Mouse (Mus musculus): ENCODE results near the gene Map4k1. TPM values are rescaled to one million over a fixed set of nuclear protein-coding genes. Genes with fewer than 3 reads are reported as not detected.

Gene Map4k1
- polyA plus RNA-seq, 1 experiment from 2014 or later = 18.9 TPM

DNA sequence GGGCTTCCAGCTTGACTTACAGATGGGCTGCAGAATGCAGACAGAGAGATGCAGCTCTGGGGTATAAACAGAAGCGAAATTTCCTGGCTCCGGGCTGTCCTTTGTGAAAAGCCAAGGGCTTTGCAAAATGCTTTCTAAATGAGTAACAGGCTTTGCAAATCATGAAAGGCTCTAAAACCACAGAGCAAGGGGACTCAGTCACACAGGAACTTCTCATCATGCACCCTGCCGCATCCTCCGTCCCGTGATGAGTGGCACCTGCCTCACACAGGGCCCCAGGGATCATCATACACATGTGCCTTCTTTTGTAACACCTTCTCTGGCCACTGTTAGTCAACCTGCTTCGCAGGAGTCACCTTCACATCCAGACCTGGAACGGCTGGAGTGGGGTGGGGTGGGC is 43.7 kb downstream of the Map4k1 start:
- H3K9me3 ChIP-seq (replicated peaks) = no peaks in the 10 kb centered on the region
- no peaks in the 10 kb centered on the region for H3K36me3 ChIP-seq
- H3K4me3 ChIP-seq = no peak overlapping the region
- 85% methylated on average over 7 of the region's 7 CpGs for WGBS
- H3K27me3 ChIP-seq (ENCODE audit: low read depth, poor library complexity, severe bottlenecking) = peaks cover 17% of the 10 kb centered on the region
- H3K4me1 ChIP-seq = no peaks in the 10 kb centered on the region
- no peak for DNase-seq (ENCODE audit: low spot score)
- H3K27ac ChIP-seq = no peak overlapping the region

DNA sequence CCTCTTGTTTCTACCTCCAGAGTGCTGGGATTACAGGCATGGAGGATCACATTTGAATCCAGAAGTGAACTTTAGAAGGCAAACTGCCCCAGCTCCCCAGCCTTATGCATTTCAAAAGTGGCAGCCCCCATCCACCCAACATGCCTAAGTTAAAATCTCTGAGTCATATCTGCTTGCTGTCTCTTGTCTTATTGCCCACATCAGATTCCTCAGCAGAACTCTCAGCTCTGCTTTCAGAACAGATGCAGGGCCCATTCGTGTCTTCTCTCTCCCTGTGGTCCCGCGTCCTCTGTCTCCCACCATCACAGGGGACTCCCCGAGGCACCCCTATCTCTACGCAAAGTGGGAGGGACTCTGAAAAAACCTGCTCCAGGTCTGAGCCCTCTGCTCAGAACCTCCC is 44.3 kb downstream of the Map4k1 start:
- Histone ChIP-seq H3K4me1 (no peaks in the 10 kb centered on the region), H3K9me3 (replicated peaks) (no peaks in the 10 kb centered on the region), H3K36me3 (no peaks in the 10 kb centered on the region), H3K27me3 (ENCODE audit: low read depth, poor library complexity, severe bottlenecking) (peaks cover 11% of the 10 kb centered on the region), H3K27ac (no peak overlapping the region), H3K4me3 (no peak overlapping the region)
- no peak for DNase-seq (ENCODE audit: low spot score)
- WGBS = 93% methylated on average over 5 of the region's 5 CpGs

GRCm38 (mm10) chr7:29026811-29027210 is 45.0 kb downstream of the Map4k1 start:
- whole genome bisulfite sequencing = 82% methylated on average over 4 of the region's 4 CpGs

DNA sequence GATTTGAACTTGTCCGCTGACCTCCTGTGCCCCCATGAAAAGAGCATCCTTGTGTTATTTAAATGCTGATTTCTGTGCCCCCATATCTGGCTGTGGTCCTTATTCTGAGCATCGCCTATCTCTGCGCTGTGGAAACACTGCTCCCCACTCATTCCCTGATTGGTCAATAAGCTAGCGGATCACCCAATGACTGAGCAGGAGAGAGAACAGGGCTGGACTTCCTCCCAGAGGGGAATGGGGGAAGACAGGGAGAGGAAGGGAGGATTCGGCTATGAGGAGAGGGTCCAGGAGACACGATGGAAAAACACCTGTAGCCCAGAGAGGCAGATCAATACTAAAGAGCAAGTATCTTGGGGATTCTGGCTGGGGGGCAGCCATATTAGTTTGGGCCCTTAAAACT is 46.9 kb downstream of the Map4k1 start:
- WGBS = 89% methylated on average over 6 of the region's 6 CpGs
- Histone ChIP-seq H3K27ac (no peak overlapping the region), H3K4me1 (no peaks in the 10 kb centered on the region)

More at GRCm38 (mm10) chr7:29026811-29027210, 45.0 kb downstream of the Map4k1 start:
- H3K27ac ChIP-seq = no peak overlapping the region
- H3K27me3 ChIP-seq (ENCODE audit: low read depth, poor library complexity, severe bottlenecking) = 0 out of 2 replicates have a peak, but pooled peaks cover 7% of the 10 kb centered on the region
- no peaks in the 10 kb centered on the region for H3K4me1 ChIP-seq
- no peak for DNase-seq (ENCODE audit: low spot score)
- no peaks in the 10 kb centered on the region for H3K9me3 ChIP-seq (replicated peaks)
- no peak overlapping the region for H3K4me3 ChIP-seq
- no peaks in the 10 kb centered on the region for H3K36me3 ChIP-seq

GRCm38 (mm10) chr7:29029690-29030656 is 48.1 kb downstream of the Map4k1 start:
- no peaks in the 10 kb centered on the region for H3K36me3 ChIP-seq
- DNase-seq (ENCODE audit: low spot score) = no peak
- no peak overlapping the region for H3K27ac ChIP-seq
- H3K4me1 ChIP-seq = no peaks in the 10 kb centered on the region
- no peak overlapping the region for H3K4me3 ChIP-seq
- WGBS = 88% methylated on average over 14 of the region's 14 CpGs
- no peaks in the 10 kb centered on the region for H3K9me3 ChIP-seq (replicated peaks)
- H3K27me3 ChIP-seq (ENCODE audit: low read depth, poor library complexity, severe bottlenecking) = no peaks in the 10 kb centered on the region

More for the DNA sequence above, 46.9 kb downstream of the Map4k1 start:
- no peak for DNase-seq (ENCODE audit: low spot score)
- Histone ChIP-seq H3K36me3 (no peaks in the 10 kb centered on the region), H3K9me3 (replicated peaks) (no peaks in the 10 kb centered on the region), H3K27me3 (ENCODE audit: low read depth, poor library complexity, severe bottlenecking) (no peaks in the 10 kb centered on the region), H3K4me3 (no peak overlapping the region)

DNA sequence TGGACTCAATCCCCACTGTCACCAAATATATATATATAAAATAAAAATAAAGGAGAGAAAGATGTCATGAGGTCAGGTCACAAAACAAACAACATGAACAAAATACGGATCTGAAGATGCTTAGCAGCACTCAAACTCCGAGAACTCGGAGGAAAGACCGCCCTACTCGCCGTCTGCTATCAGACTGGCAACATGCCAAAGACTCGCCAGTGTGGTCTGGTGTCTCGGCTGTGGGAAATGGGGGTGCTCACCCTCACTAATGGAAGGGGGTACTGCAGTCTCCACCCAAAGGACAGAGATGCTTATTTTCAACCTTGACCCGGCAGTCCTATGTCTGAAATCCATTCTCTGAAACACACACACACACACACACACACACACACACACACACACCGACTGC is 49.8 kb downstream of the Map4k1 start:
- H3K27ac ChIP-seq = no peak overlapping the region
- H3K4me3 ChIP-seq = no peak overlapping the region
- no peaks in the 10 kb centered on the region for H3K36me3 ChIP-seq
- H3K4me1 ChIP-seq = no peaks in the 10 kb centered on the region
- no peaks in the 10 kb centered on the region for H3K27me3 ChIP-seq (ENCODE audit: low read depth, poor library complexity, severe bottlenecking)
- no peak for DNase-seq (ENCODE audit: low spot score)
- H3K9me3 ChIP-seq (replicated peaks) = no peaks in the 10 kb centered on the region; the same call in 1 of the 2 replicates
- 93% methylated on average over 10 of the region's 10 CpGs for WGBS

- Histone ChIP-seq H3K27ac (no peak overlapping the region), H3K9me3 (replicated peaks) (no peaks in the 10 kb centered on the region; the same call in 1 of the 2 replicates), H3K27me3 (ENCODE audit: low read depth, poor library complexity, severe bottlenecking) (no peaks in the 10 kb centered on the region), H3K4me1 (no peaks in the 10 kb centered on the region), H3K4me3 (no peak overlapping the region), H3K36me3 (no peaks in the 10 kb centered on the region)
- 87% methylated on average over 5 of the region's 5 CpGs for WGBS
- no peak for DNase-seq (ENCODE audit: low spot score)
Observed at GRCm38 (mm10) chr7:29032685-29033084, 50.8 kb downstream of the Map4k1 start.

DNA sequence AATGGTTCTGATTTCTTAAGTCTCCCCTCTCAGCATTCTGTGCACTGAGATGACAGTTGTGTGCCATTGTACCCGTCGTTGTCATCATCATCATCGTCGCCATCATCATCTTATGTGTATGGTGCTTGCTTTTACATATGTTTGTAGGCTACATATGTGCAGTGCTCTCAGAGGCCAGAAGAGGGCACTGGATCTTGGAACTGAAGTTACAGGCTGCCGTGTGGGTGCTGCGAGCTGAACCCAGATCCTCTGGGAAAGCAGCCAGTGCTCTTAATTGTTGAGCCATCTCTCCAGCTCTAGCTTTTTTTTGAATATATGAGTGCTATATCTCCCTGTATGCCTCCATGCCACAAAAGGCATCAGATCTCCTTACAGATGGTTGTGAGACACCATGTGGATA is 55.4 kb downstream of the Map4k1 start:
- 83% methylated on average over 6 of the region's 6 CpGs for WGBS
- Histone ChIP-seq H3K4me3 (no peak overlapping the region), H3K9me3 (replicated peaks) (no peaks in the 10 kb centered on the region; the same call in 1 of the 2 replicates), H3K36me3 (0 out of 2 replicates have a peak, but pooled peaks cover 3% of the 10 kb centered on the region), H3K27me3 (ENCODE audit: low read depth, poor library complexity, severe bottlenecking) (no peaks in the 10 kb centered on the region), H3K27ac (no peak overlapping the region), H3K4me1 (peaks cover 10% of the 10 kb centered on the region)
- no peak for DNase-seq (ENCODE audit: low spot score)

DNA sequence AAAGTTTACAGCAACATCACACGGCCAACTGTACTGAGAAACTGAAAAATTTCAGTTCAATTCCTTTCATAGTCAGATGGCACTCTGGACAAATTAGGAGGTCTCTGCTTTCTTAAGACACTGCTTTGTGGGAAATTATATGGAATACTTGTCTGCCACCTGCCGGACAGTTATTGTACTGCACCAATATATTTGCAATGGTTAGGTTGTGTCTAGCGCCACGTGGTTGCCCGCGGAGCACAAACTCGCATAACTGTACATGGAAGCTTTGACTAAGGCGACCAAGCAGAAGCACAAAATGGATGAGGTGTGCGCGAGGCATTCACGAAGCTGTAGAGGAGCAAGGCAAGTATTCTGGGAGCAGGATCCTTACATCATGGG is 57.7 kb downstream of the Map4k1 start:
- Histone ChIP-seq H3K4me1 (peaks cover 23% of the 10 kb centered on the region), H3K4me3 (peak overlapping the region; percentile 59), H3K27ac (peak overlapping the region; percentile 89), H3K9me3 (replicated peaks) (no peaks in the 10 kb centered on the region; the same call in 1 of the 2 replicates), H3K27me3 (ENCODE audit: low read depth, poor library complexity, severe bottlenecking) (no peaks in the 10 kb centered on the region), H3K36me3 (0 out of 2 replicates have a peak, but pooled peaks cover 10% of the 10 kb centered on the region)
- DNase-seq (ENCODE audit: low spot score) = peak; percentile 92
- WGBS = 1% methylated on average over 11 of the region's 11 CpGs

DNA sequence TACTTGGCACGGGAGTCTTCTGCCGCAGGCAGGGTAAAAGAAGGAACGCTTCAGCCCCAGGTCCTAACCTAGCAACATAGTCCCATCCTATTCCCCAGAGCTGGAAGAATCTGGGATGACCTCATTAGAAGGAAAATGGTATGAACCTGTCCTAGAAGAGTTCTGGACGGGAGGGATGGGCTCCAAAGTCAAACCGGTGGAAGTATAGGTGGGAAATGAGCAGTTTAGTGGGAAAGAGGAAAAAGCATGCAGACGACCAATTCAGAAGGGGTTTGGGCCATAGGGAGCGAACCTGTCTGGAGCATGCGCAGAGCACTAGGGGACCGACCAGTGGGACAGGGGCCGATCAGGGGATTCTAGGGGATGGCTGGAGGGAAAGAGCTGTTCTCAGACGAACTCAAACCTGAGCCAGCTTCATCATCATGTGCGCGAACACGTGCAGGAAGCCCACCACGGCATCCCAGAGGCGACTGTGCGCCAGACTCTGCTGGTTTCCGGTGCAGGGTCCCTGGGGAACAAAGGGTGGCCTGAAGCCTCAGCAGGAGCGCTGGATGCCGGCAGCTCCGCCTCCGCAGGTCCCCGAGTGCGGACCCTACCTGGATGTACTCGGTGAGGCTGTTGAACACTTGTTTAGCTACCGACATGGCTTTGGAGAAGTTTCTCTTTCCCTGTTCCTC is 58.3 kb downstream of the Map4k1 start:
- Histone ChIP-seq H3K27me3 (ENCODE audit: low read depth, poor library complexity, severe bottlenecking) (no peaks in the 10 kb centered on the region), H3K27ac (peak overlapping the region; percentile 89), H3K4me1 (peaks cover 29% of the 10 kb centered on the region), H3K9me3 (replicated peaks) (no peaks in the 10 kb centered on the region; the same call in 1 of the 2 replicates), H3K36me3 (0 out of 2 replicates have a peak, but pooled peaks cover 10% of the 10 kb centered on the region), H3K4me3 (peak overlapping the region; percentile 59)
- peak; percentile 82 for DNase-seq (ENCODE audit: low spot score)
- WGBS = 1% methylated on average over 26 of the region's 26 CpGs

- 0 out of 2 replicates have a peak, but pooled peaks cover 7% of the 10 kb centered on the region for H3K27me3 ChIP-seq (ENCODE audit: low read depth, poor library complexity, severe bottlenecking)
Observed at GRCm38 (mm10) chr7:29041194-29041593, 59.3 kb downstream of the Map4k1 start.

DNA sequence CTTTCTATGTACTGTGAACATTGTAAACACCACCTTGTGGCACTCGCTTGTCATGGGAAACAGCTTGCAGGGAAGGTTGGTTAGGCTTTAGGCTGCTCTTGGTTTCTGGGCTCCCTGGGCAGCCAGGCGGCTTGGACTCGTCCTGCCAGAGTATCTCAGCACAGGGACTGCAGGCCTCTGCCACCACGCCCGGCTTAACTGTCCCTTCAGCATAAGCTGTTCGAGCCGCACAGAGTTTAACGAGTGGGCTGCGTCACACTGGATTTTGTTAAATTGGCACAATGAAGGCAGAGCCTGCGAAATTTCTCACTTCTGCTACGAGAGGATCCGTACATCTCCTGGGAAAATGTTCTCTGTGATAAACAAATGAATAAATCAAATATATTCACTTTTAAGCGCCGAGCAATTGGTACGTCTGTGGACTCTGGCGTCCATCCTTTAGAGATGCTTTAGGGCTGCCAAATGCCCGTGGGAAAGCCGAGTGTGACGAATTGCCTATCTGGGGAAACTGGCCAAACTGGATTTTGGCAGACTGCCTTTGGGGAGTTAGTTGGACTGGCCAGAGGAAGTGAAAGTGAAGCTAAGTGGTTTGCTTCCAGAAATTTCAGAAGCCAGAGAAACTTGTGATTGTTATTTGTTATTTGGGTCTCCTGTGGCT is 61.3 kb downstream of the Map4k1 start:
- 80% methylated on average over 19 of the region's 19 CpGs for WGBS
- Histone ChIP-seq H3K4me3 (no peak overlapping the region), H3K4me1 (peaks cover 42% of the 10 kb centered on the region), H3K9me3 (replicated peaks) (no peaks in the 10 kb centered on the region), H3K27ac (0 out of 2 replicates have a peak overlapping the region, but pooled peaks have one; percentile 14), H3K36me3 (0 out of 2 replicates have a peak, but pooled peaks cover 12% of the 10 kb centered on the region), H3K27me3 (ENCODE audit: low read depth, poor library complexity, severe bottlenecking) (0 out of 2 replicates have a peak, but pooled peaks cover 7% of the 10 kb centered on the region)
- DNase-seq (ENCODE audit: low spot score) = no peak

More at GRCm38 (mm10) chr7:29041194-29041593, 59.3 kb downstream of the Map4k1 start:
- peak overlapping the region; percentile 59; the same call in 1 of the 2 replicates for H3K4me3 ChIP-seq
- H3K4me1 ChIP-seq = peaks cover 35% of the 10 kb centered on the region
- H3K9me3 ChIP-seq (replicated peaks) = no peaks in the 10 kb centered on the region
- H3K36me3 ChIP-seq = 0 out of 2 replicates have a peak, but pooled peaks cover 10% of the 10 kb centered on the region
- H3K27ac ChIP-seq = no peak overlapping the region
- no peak for DNase-seq (ENCODE audit: low spot score)
- 81% methylated on average over 5 of the region's 5 CpGs for WGBS

All from limb, embryonic 10.5 days (tissue).